Mouse (Mus musculus) MEL (cell line): ENCODE measurements around the gene Ifit3. TPM values are rescaled to one million over a fixed set of nuclear protein-coding genes. Genes with fewer than 3 reads are reported as not detected.

Experiments used
- DNase-seq: peaks from one replicate; pipeline ENCODE4 v3.0.0; 2011; ENCODE audit warnings: low read depth, low spot score
- H3K27ac ChIP-seq: 2 replicates; pipeline ENCODE4 v1.5.1; 2012; ENCODE audit warnings: low read depth, mild to moderate bottlenecking, control low read depth, low read length, moderate library complexity; ENCODE audit not compliant: control insufficient read depth
- H3K27me3 ChIP-seq, 2 experiments: fragments of 150-350 bp in 1 of 2; sonication (generic) in 1 of 2; 2 replicates each; pipeline ENCODE4 v1.6.1; 2012; ENCODE audit warnings: low read length in 2 of 2, mild to moderate bottlenecking in 2 of 2, improper control_type of control experiment in 1 of 2, moderate library complexity in 1 of 2; ENCODE audit not compliant: insufficient read depth in 2 of 2, control insufficient read depth in 1 of 2
- H3K36me3 ChIP-seq, 2 experiments: 2 replicates each; pipeline ENCODE4 v1.6.1; 2012 to 2014; ENCODE audit warnings: low read length in 2 of 2, improper control_type of control experiment in 1 of 2, inconsistent platforms in 1 of 2, mild to moderate bottlenecking in 1 of 2; ENCODE audit not compliant: insufficient read depth in 2 of 2, control insufficient read depth in 1 of 2
- H3K4me1 ChIP-seq, 2 experiments: fragments of 150-350 bp in 1 of 2; sonication (generic) in 1 of 2; 2 replicates each; pipeline ENCODE4 v1.6.1; 2012; ENCODE audit warnings: low read length in 2 of 2, improper control_type of control experiment in 1 of 2, mild to moderate bottlenecking in 1 of 2; ENCODE audit not compliant: insufficient read depth in 2 of 2, control insufficient read depth in 1 of 2
- H3K4me3 ChIP-seq, 2 experiments: fragments of 150-350 bp in 1 of 2; sonication (generic) in 1 of 2; 2 replicates each; pipeline ENCODE4 v1.5.1; 2012; ENCODE audit warnings: low read depth in 2 of 2, low read length in 2 of 2, mild to moderate bottlenecking in 2 of 2, moderate library complexity in 2 of 2, control low read depth in 1 of 2, improper control_type of control experiment in 1 of 2; ENCODE audit not compliant: control insufficient read depth in 1 of 2, insufficient read depth in 1 of 2
- H3K79me2 ChIP-seq: 2 replicates; pipeline ENCODE4 v1.6.1; 2012; ENCODE audit warnings: mild to moderate bottlenecking, low read length, moderate library complexity; ENCODE audit not compliant: control insufficient read depth, poor library complexity, insufficient read depth
- H3K9ac ChIP-seq: 2 replicates; pipeline ENCODE4 v1.6.1; 2012; ENCODE audit warnings: low read depth, mild to moderate bottlenecking, control low read depth, low read length, moderate library complexity; ENCODE audit not compliant: control insufficient read depth, poor library complexity, severe bottlenecking
- H3K9me3 ChIP-seq: fragments of 150-350 bp; sonication (generic); replicated peaks from 2 replicates; pipeline ENCODE4 v1.6.1; 2012; ENCODE audit warnings: mild to moderate bottlenecking, low read length, improper control_type of control experiment, moderate library complexity; ENCODE audit not compliant: insufficient read depth
- BHLHE40 ChIP-seq: IDR thresholded peaks from 2 replicates; pipeline ENCODE4 v1.6.1; 2012; ENCODE audit warnings: low read depth, mild to moderate bottlenecking, inconsistent platforms, low read length, improper control_type of control experiment, borderline replicate concordance
- CHD1 ChIP-seq: IDR thresholded peaks from 2 replicates; pipeline ENCODE4 v1.6.1; 2012; ENCODE audit warnings: low read depth, mild to moderate bottlenecking, inconsistent platforms, low read length, improper control_type of control experiment
- CTCF ChIP-seq, 3 experiments: IDR thresholded peaks in 2 of 3; conservative IDR thresholded peaks in 1 of 3; 2 replicates each; pipeline ENCODE4 v1.5.1; 2011 to 2012; ENCODE audit warnings: low read length in 3 of 3, low read depth in 2 of 3, mild to moderate bottlenecking in 2 of 3, improper control_type of control experiment in 1 of 3, inconsistent platforms in 1 of 3, mixed read lengths in 1 of 3, moderate library complexity in 1 of 3; ENCODE audit not compliant: control insufficient read depth in 1 of 3, insufficient read depth in 1 of 3, poor library complexity in 1 of 3, severe bottlenecking in 1 of 3
- EP300 ChIP-seq, 2 experiments: IDR thresholded peaks; 2 replicates each; pipeline ENCODE4 v1.6.1; 2011; ENCODE audit warnings: improper control_type of control experiment in 2 of 2, low read length in 2 of 2, low read depth in 1 of 2, mild to moderate bottlenecking in 1 of 2
- ETS1 ChIP-seq: IDR thresholded peaks from 2 replicates; pipeline ENCODE4 v1.6.1; 2012; ENCODE audit warnings: low read depth, mild to moderate bottlenecking, inconsistent platforms, low read length, improper control_type of control experiment, moderate library complexity
- GABPA ChIP-seq: IDR thresholded peaks from 2 replicates; pipeline ENCODE4 v1.6.1; 2012; ENCODE audit warnings: low read depth, mild to moderate bottlenecking, inconsistent platforms, low read length, improper control_type of control experiment, moderate library complexity
- GATA1 ChIP-seq: IDR thresholded peaks from 2 replicates; pipeline ENCODE4 v1.6.1; 2011; ENCODE audit warnings: low read depth, low read length, improper control_type of control experiment
- HCFC1 ChIP-seq: IDR thresholded peaks from 2 replicates; pipeline ENCODE4 v1.6.1; 2012; ENCODE audit warnings: low read depth, mild to moderate bottlenecking, inconsistent platforms, low read length, improper control_type of control experiment, moderate library complexity
- JUND ChIP-seq: IDR thresholded peaks from 2 replicates; pipeline ENCODE4 v1.6.1; 2011; ENCODE audit warnings: low read depth, mild to moderate bottlenecking, improper control_type of control experiment, low read length
- KAT2A ChIP-seq: conservative IDR thresholded peaks from 2 replicates; pipeline ENCODE4 v1.6.1; 2012; ENCODE audit warnings: low read depth, low read length, improper control_type of control experiment, inconsistent platforms
- MAFK ChIP-seq: IDR thresholded peaks from 2 replicates; pipeline ENCODE4 v1.6.1; 2011; ENCODE audit warnings: low read depth, mild to moderate bottlenecking, low read length, improper control_type of control experiment, borderline replicate concordance
- MAZ ChIP-seq: IDR thresholded peaks from 2 replicates; pipeline ENCODE4 v1.6.1; 2012; ENCODE audit warnings: low read depth, mild to moderate bottlenecking, inconsistent platforms, low read length, improper control_type of control experiment
- MEF2A ChIP-seq: IDR thresholded peaks from 2 replicates; pipeline ENCODE4 v1.6.1; 2014; ENCODE audit warnings: low read depth, mild to moderate bottlenecking, inconsistent platforms, low read length, improper control_type of control experiment; ENCODE audit not compliant: poor library complexity, insufficient replicate concordance, severe bottlenecking; ENCODE audit errors: extremely low read depth
- NELFE ChIP-seq: IDR thresholded peaks from 2 replicates; pipeline ENCODE4 v1.6.1; 2011; ENCODE audit warnings: low read depth, low read length, improper control_type of control experiment
- NRF1 ChIP-seq: IDR thresholded peaks from 2 replicates; pipeline ENCODE4 v1.6.1; 2014; ENCODE audit warnings: low read depth, mild to moderate bottlenecking, inconsistent platforms, low read length, improper control_type of control experiment, moderate library complexity; ENCODE audit not compliant: poor library complexity, insufficient read depth, severe bottlenecking
- POLR2A ChIP-seq, 2 experiments: IDR thresholded peaks; 2 replicates each; pipeline ENCODE4 v1.6.1; 2011 to 2012; ENCODE audit warnings: low read length in 2 of 2, mild to moderate bottlenecking in 2 of 2, control low read depth in 1 of 2, improper control_type of control experiment in 1 of 2, low read depth in 1 of 2, moderate library complexity in 1 of 2; ENCODE audit not compliant: control insufficient read depth in 1 of 2, insufficient read depth in 1 of 2, poor library complexity in 1 of 2
- POLR2AphosphoS2 ChIP-seq: IDR thresholded peaks from 2 replicates; pipeline ENCODE4 v1.6.1; 2011; ENCODE audit warnings: low read length, improper control_type of control experiment
- POLR2AphosphoS5 ChIP-seq: IDR thresholded peaks from 2 replicates; pipeline ENCODE4 v1.6.1; 2012; ENCODE audit warnings: low read depth, borderline replicate concordance, mild to moderate bottlenecking, inconsistent platforms, low read length, moderate library complexity, mixed read lengths
- SMC3 ChIP-seq: IDR thresholded peaks from 2 replicates; pipeline ENCODE4 v1.6.1; 2011; ENCODE audit warnings: low read depth, low read length, improper control_type of control experiment
- TCF12 ChIP-seq: IDR thresholded peaks from 2 replicates; pipeline ENCODE4 v1.6.1; 2014; ENCODE audit warnings: low read depth, mild to moderate bottlenecking, inconsistent platforms, low read length, improper control_type of control experiment, moderate library complexity
- UBTF ChIP-seq: IDR thresholded peaks from 2 replicates; pipeline ENCODE4 v1.6.1; 2012; ENCODE audit warnings: low read depth, mild to moderate bottlenecking, inconsistent platforms, low read length, improper control_type of control experiment, moderate library complexity, borderline replicate concordance; ENCODE audit not compliant: insufficient read depth
- USF1 ChIP-seq: IDR thresholded peaks from 2 replicates; pipeline ENCODE4 v1.6.1; 2014; ENCODE audit warnings: low read depth, mild to moderate bottlenecking, inconsistent platforms, low read length, improper control_type of control experiment, moderate library complexity
- USF2 ChIP-seq, 2 experiments: IDR thresholded peaks; 2 replicates each; pipeline ENCODE4 v1.6.1; 2011 to 2012; ENCODE audit warnings: improper control_type of control experiment in 2 of 2, low read length in 2 of 2, borderline replicate concordance in 1 of 2, inconsistent platforms in 1 of 2, low read depth in 1 of 2, mild to moderate bottlenecking in 1 of 2; ENCODE audit not compliant: insufficient read depth in 1 of 2
- ZC3H11A ChIP-seq: IDR thresholded peaks from 2 replicates; pipeline ENCODE4 v1.6.1; 2012; ENCODE audit warnings: low read depth, mild to moderate bottlenecking, inconsistent platforms, low read length, improper control_type of control experiment
- ZKSCAN1 ChIP-seq: IDR thresholded peaks from 2 replicates; pipeline ENCODE4 v1.6.1; 2012; ENCODE audit warnings: low read depth, mild to moderate bottlenecking, inconsistent platforms, low read length, improper control_type of control experiment, moderate library complexity
- ZNF384 ChIP-seq: IDR thresholded peaks from 2 replicates; pipeline ENCODE4 v1.6.1; 2012; ENCODE audit warnings: low read depth, mild to moderate bottlenecking, inconsistent platforms, low read length, improper control_type of control experiment
- polyA plus RNA-seq, 2 experiments: library from polyadenylated mRNA; stranded (reverse) in 1 of 2; unstranded in 1 of 2; fragments of >175 nt in 1 of 2; fragments of >200 nt in 1 of 2; gene quantifications; 2 replicates each; pipeline versions ENCODE4 v1.2.1 to v1.2.4; 2012; ENCODE audit warnings: low replicate concordance in 2 of 2, low read depth in 1 of 2; ENCODE audit not compliant: insufficient read length in 2 of 2, insufficient read depth in 1 of 2, missing spikeins in 1 of 2
- total RNA-seq: library from RNA; depleted of rRNA; stranded (reverse); fragments of 300-350 nt; gene quantifications from 2 replicates; pipeline ENCODE4 v1.2.3, GENCODE M21; 2012

Ifit3 gene
- total and polyA plus RNA-seq, 3 experiments = 0.10 TPM; not detected in 2

DNA sequence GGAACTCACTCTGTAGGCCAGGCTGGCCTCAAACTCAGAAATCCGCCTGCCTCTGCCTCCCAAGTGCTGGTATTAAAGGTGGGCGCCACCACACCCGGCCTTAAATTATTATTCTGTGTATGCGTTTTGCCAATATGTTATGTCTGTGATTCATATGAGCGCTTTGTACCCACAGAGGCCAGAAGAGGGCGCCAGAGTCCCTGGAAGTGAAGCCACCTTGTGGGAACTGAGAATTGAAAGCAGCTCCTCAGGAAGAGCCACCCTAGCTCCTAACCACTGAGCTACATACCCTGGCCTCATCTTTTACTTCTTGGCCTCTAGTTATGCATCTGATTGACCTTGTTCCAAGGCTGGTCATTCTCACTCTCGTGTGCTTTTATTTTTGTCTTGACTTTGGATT is 35.4 kb upstream of the Ifit3 start (continued):
- no peak for TF ChIP-seq USF1

DNA sequence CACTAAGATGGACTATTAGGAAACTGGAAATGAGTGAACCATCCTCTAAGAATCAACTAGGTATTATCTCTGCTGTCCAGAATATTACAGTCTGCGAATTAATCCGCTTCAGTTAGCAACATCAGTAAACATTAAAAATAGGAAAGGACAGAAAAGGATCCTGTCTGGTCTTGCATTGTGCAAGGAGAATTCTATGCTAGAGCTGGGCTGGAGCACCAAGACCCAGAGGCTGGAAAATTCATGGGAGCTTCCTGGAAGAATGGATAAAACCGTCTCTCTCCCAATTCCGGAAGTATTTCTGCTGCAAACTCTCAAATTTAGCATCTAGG is 33.2 kb upstream of the Ifit3 start:
- peak overlapping the region; percentile 27 for H3K9ac ChIP-seq
- no peak for TF ChIP-seq MEF2A
- TF ChIP-seq ZKSCAN1 = no peak
- TF ChIP-seq UBTF = no peak
- TF ChIP-seq KAT2A = no peak
- TF ChIP-seq CTCF (IDR thresholded peaks at IDR 0.05 in 2 of 3, conservative IDR thresholded peaks at IDR 0.05 in 1 of 3; ENCODE audit: control insufficient read depth in 1 of 3, insufficient read depth in 1 of 3, low read depth in 2 of 3, low read length in 3 of 3, poor library complexity in 1 of 3, severe bottlenecking in 1 of 3) = no peak
- TF ChIP-seq TCF12 = no peak
- TF ChIP-seq EP300 (IDR thresholded peaks at IDR 0.05; ENCODE audit: low read depth in 1 of 2, low read length in 2 of 2) = no peak
- no peak for TF ChIP-seq JUND
- no peak for TF ChIP-seq POLR2A (IDR thresholded peaks at IDR 0.05; ENCODE audit: control insufficient read depth in 1 of 2, insufficient read depth in 1 of 2, low read depth in 1 of 2, low read length in 2 of 2, poor library complexity in 1 of 2)
- peaks cover 0 to 2% of the 10 kb centered on the region in 2 experiments; a peak in 2 of 4 replicates for H3K4me1 ChIP-seq
- no peak overlapping the region for H3K27ac ChIP-seq
- H3K36me3 ChIP-seq = peaks cover 0 to 3% of the 10 kb centered on the region in 2 experiments; a peak in 2 of 4 replicates
- H3K9me3 ChIP-seq = no peaks in the 10 kb centered on the region
- DNase-seq = no peak
- peak overlapping the region; percentile 45 to 48 for H3K4me3 ChIP-seq
- peaks cover 0 to 2% of the 10 kb centered on the region in 2 experiments; a peak in 1 of 4 replicates for H3K27me3 ChIP-seq
- H3K79me2 ChIP-seq = no peaks in the 10 kb centered on the region

DNA sequence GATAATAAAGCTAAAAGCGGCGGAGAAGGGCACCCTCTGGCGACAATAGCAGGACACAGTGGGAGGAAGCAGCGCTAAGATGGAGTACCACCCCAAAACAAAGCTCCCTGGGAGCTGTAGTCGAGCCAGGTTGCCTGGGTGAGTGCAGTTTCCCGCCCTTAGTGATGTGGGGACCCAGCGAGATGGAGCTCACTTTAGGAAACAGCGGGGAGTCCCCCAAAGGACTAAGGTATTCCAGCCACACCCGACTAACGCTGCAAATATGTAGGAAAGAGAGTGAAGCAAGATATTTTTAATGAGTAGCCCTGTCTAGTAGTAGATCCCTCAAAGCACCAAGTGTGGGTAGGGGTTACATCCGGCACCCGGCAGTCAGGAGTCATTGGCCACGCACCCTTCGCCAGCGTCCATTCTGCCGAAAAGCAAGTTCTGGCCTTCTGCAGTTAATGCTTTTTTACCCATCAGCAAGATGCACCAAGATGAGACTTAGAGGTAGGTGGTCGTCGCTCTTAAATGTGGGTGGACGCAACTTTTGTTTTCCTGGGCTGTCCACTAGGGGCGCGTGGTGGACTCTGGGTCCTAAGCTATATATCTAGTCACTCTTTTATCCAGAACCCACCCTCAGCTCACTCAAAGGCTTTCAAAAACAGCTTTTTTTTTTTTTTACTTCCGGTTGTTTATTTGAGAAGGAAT is 32.7 kb upstream of the Ifit3 start, which contains the start of gene Ifit2:
Gene Ifit2, plus strand, starts transcription at position 161 of the 690 bp plus-strand sequence.
- H3K27ac ChIP-seq = peak within 1 kb of the TSS; percentile 3; the same call in 1 of the 2 replicates
- peak; percentile 89 for DNase-seq
- H3K4me3 ChIP-seq = peak within 1 kb of the TSS; percentile 45 to 60
- peaks cover 0 to 2% of the 10 kb centered on the region in 2 experiments; a peak in 2 of 4 replicates for H3K4me1 ChIP-seq
- no peaks in the 10 kb centered on the region for H3K79me2 ChIP-seq
- H3K27me3 ChIP-seq = peaks cover 0 to 2% of the 10 kb centered on the region in 2 experiments; a peak in 1 of 4 replicates
- peaks cover 0 to 3% of the 10 kb centered on the region in 2 experiments; a peak in 2 of 4 replicates for H3K36me3 ChIP-seq
- H3K9ac ChIP-seq = peak within 1 kb of the TSS; percentile 37
- no peaks in the 10 kb centered on the region for H3K9me3 ChIP-seq
- TF ChIP-seq EP300 (IDR thresholded peaks at IDR 0.05; ENCODE audit: low read depth in 1 of 2, low read length in 2 of 2) (no peak), POLR2AphosphoS5 (no peak), ZNF384 (peak; percentile 59; the same call in 1 of the 2 replicates), CTCF (IDR thresholded peaks at IDR 0.05 in 2 of 3, conservative IDR thresholded peaks at IDR 0.05 in 1 of 3; ENCODE audit: control insufficient read depth in 1 of 3, insufficient read depth in 1 of 3, low read depth in 2 of 3, low read length in 3 of 3, poor library complexity in 1 of 3, severe bottlenecking in 1 of 3) (peak; percentile 60 to 73 (median 68)), ZC3H11A (0 out of 2 replicates have a peak, but pooled peaks have one; percentile 25), GABPA (no peak), MAZ (no peak), CHD1 (no peak), MAFK (no peak), SMC3 (peak; percentile 75), NRF1 (no peak), GATA1 (no peak), TCF12 (0 out of 2 replicates have a peak, but pooled peaks have one; percentile 30), NELFE (no peak; the same call in 1 of the 2 replicates), POLR2AphosphoS2 (no peak), UBTF (no peak), HCFC1 (peak; percentile 87), ETS1 (no peak), USF2 (IDR thresholded peaks at IDR 0.05; ENCODE audit: borderline replicate concordance in 1 of 2, insufficient read depth in 1 of 2, low read depth in 1 of 2, low read length in 2 of 2) (no peak), BHLHE40 (no peak)
